Mouse (Mus musculus) effector memory CD4-positive, alpha-beta T cell, adult 5 months (primary cell): Measurements from ENCODE around the gene Ypel2. TPM values are rescaled to one million over a fixed set of nuclear protein-coding genes. Genes with fewer than 3 reads are reported as not detected.

Source experiments
- polyA plus RNA-seq: library from polyadenylated mRNA; unstranded; fragments of 100-300 nt; shearing (Covaris generic); gene quantifications from one replicate; pipeline ENCODE4 v1.2.1, GENCODE M21; 2017

The Ypel2 gene
- 2.0 TPM for polyA plus RNA-seq

GRCm38 (mm10) chr11:86993041-86994037 is at the start of gene Ypel2:
Gene Ypel2 (minus strand): TSS chr11:86993707.

Other genes with a start within 250 kb of the Ypel2 start
- 200 TPM for gene Cltc, start 236.1 kb downstream of the Ypel2 start, polyA plus RNA-seq
- 51.2 TPM for gene Dhx40, start 186.0 kb downstream of the Ypel2 start, polyA plus RNA-seq
- gene Gdpd1, start 80.4 kb upstream of the Ypel2 start, polyA plus RNA-seq: 0.47 TPM
- 13.5 TPM for gene Smg8, start 93.1 kb upstream of the Ypel2 start, polyA plus RNA-seq
- 0.16 TPM for gene Prr11, start 115.0 kb upstream of the Ypel2 start, polyA plus RNA-seq
- gene Ska2, start 115.5 kb upstream of the Ypel2 start, polyA plus RNA-seq: 3.4 TPM
- 13.2 TPM for gene Trim37, start 133.4 kb upstream of the Ypel2 start, polyA plus RNA-seq